Mouse (Mus musculus): ENCODE measurements around the gene Lhpp.
"Not testable (repeated sequence)": the region's sequence is repeated elsewhere in the genome, so short reads cannot be mapped to it uniquely, and the experiment has no call there.

Gene Lhpp

GRCm38 (mm10) chr7:132644605-132645279 lies 34.3 kb downstream of the Lhpp start:
- in situ Hi-C loops (cut with MboI, MseI), result no loop called here

- in situ Hi-C loops (cut with MboI, MseI), result no loop called here
Observed at GRCm38 (mm10) chr7:132646514-132646913, 36.1 kb downstream of the Lhpp start.

- in situ Hi-C loops (cut with MboI, MseI), result loop anchor here (5.0 to 10.0 kb wide), 2 partner anchors 243 to 340 kb away; no protein-coding TSS in a partner anchor
Observed at GRCm38 (mm10) chr7:132654412-132654811, 44.0 kb downstream of the Lhpp start.

GRCm38 (mm10) chr7:132656075-132656474 lies 45.6 kb downstream of the Lhpp start:
- in situ Hi-C loops (cut with MboI, MseI), result loop anchor here (5.0 to 10.0 kb wide), 2 partner anchors 151 to 339 kb away; no protein-coding TSS in a partner anchor

- in situ Hi-C loops (cut with MboI, MseI), result loop anchor here (5.0 to 10.0 kb wide), 2 partner anchors 151 to 338 kb away; no protein-coding TSS in a partner anchor
Observed at GRCm38 (mm10) chr7:132656548-132656947, 46.1 kb downstream of the Lhpp start.

- in situ Hi-C loops (cut with MboI, MseI), result loop anchor here (5.0 to 10.0 kb wide), 2 partner anchors 150 to 337 kb away; no protein-coding TSS in a partner anchor
Observed at GRCm38 (mm10) chr7:132657371-132658057, 47.1 kb downstream of the Lhpp start.

GRCm38 (mm10) chr7:132658058-132658450 lies 47.6 kb downstream of the Lhpp start:
- in situ Hi-C loops (cut with MboI, MseI), result loop anchor here (5.0 to 10.0 kb wide), 2 partner anchors 149 to 337 kb away; no protein-coding TSS in a partner anchor

GRCm38 (mm10) chr7:132658688-132659087 lies 48.2 kb downstream of the Lhpp start:
- in situ Hi-C loops (cut with MboI, MseI), result loop anchor here (5.0 to 10.0 kb wide), 2 partner anchors 149 to 336 kb away; no protein-coding TSS in a partner anchor

GRCm38 (mm10) chr7:132659633-132660032 lies 49.2 kb downstream of the Lhpp start:
- in situ Hi-C loops (cut with MboI, MseI), result loop anchor here (5.0 to 10.0 kb wide), 2 partner anchors 148 to 335 kb away; no protein-coding TSS in a partner anchor

GRCm38 (mm10) chr7:132662831-132663230 lies 52.4 kb downstream of the Lhpp start:
- in situ Hi-C loops (cut with MboI, MseI), result not testable (repeated sequence)

GRCm38 (mm10) chr7:132664815-132665214 lies 54.4 kb downstream of the Lhpp start:
- in situ Hi-C loops (cut with MboI, MseI), result no loop called here

GRCm38 (mm10) chr7:132665664-132666382 lies 55.4 kb downstream of the Lhpp start:
- in situ Hi-C loops (cut with MboI, MseI), result no loop called here

GRCm38 (mm10) chr7:132666516-132666915 lies 56.1 kb downstream of the Lhpp start:
- in situ Hi-C loops (cut with MboI, MseI), result no loop called here

- in situ Hi-C loops (cut with MboI, MseI), result no loop called here
Observed at GRCm38 (mm10) chr7:132668604-132669003, 58.2 kb downstream of the Lhpp start.

GRCm38 (mm10) chr7:132669999-132670862 lies 59.8 kb downstream of the Lhpp start:
- in situ Hi-C loops (cut with MboI, MseI), result no loop called here

GRCm38 (mm10) chr7:132670863-132671165 lies 60.4 kb downstream of the Lhpp start:
- in situ Hi-C loops (cut with MboI, MseI), result no loop called here

- in situ Hi-C loops (cut with MboI, MseI), result no loop called here
Observed at GRCm38 (mm10) chr7:132672481-132672959, 62.1 kb downstream of the Lhpp start.

GRCm38 (mm10) chr7:132673931-132674755 lies 63.7 kb downstream of the Lhpp start:
- in situ Hi-C loops (cut with MboI, MseI), result no loop called here

GRCm38 (mm10) chr7:132675922-132676321 lies 65.5 kb downstream of the Lhpp start:
- in situ Hi-C loops (cut with MboI, MseI), result no loop called here

- in situ Hi-C loops (cut with MboI, MseI), result no loop called here
Observed at GRCm38 (mm10) chr7:132679117-132679516, 68.7 kb downstream of the Lhpp start.

Data from T-helper 1 cell (primary cell).